Mouse (Mus musculus) urinary bladder, postnatal 36 days (tissue): ENCODE results near the gene Vps25.

ENCODE experiments used
- DNase-seq, 2 experiments: peaks; one replicate each; pipeline ENCODE4 v3.0.0; 2022; ENCODE audit warnings: low spot score in 2 of 2, mixed read lengths in 1 of 2

The Vps25 gene

GRCm38 (mm10) chr11:101275309-101275708, 21.8 kb downstream of the Vps25 start:
- no peak for DNase-seq

DNA sequence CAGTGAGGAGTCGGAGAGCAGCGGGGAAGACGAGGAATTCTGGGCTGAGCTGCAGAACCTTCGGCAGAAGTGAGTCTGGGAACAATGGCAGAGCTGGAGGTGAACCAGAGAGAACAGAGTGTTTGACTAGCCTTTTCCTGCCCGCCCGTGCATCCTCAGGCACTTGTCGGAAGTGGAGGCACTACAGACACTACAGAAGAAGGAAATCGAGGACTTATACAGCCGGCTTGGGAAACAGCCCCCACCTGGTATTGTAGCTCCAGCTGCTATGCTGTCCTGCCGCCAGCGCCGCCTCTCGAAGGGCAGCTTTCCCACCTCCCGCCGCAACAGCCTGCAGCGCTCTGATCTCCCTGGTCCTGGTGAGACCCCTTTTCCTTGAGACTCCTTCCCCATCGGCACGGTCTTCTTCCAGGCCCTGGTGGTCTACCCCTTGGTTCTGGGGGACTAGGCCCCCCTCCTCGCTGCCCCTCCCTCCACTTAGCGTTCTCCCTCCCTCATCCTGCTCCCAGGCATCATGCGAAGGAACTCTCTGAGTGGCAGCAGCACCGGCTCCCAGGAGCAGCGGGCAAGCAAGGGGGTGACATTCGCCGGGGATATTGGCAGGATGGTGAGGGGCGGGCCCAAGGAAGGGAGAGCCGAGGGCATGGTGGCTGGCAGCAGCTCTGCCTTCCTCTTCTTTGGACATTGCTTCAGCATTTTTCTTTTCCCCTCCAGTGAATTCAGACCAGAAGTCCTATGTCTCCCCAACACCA, 23.0 kb downstream of the Vps25 start:
- DNase-seq, result no peak

DNA sequence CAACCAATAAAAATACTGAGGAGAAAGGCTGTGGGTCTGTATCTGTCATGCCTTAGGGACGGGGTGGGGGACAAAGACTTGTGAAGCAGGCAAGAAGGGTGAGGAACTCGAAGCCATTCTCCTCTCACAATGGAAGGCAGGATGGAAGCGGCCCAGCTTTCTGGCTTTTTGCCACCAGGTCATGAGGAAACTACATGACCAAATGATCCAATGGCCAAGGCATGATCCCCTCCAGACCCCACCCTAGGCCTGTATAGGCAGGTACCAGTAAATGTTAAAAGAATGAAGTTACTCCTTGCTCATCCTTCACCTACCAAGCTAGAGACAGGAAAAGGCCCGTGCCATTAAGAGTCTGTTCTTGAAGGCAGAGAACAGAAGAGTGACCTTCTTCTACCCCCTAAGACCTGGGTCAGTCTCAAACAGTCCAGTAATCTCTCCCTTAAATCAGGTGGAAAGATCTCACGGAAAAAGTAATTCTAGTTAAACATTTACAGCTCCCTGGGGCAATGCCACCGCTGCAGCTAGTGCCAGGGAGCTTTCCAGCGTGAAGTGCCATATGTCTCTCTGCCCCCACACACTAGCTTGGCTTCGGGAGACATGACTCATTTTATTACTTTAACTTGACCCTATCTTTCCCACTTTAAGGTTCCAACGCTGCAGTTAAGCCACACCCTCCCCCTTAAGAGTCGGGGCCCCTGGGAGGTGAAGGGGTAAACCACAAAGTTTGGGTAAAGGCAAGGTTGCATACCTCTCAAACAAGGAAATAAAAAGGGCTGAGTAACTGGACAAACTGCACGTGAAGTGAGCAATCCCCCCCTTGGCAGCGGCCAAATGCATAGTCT, 24.1 kb downstream of the Vps25 start:
- peak; percentile 64 to 66 for DNase-seq

GRCm38 (mm10) chr11:101278223-101279192, 25.0 kb downstream of the Vps25 start, which contains the start of the genes Cntd1 and Coa3:
Gene Cntd1, plus strand, starts transcription at chr11:101279012.
Gene Coa3, minus strand, starts transcription at chr11:101279114.
- DNase-seq, result peak; percentile 77 to 85

DNA sequence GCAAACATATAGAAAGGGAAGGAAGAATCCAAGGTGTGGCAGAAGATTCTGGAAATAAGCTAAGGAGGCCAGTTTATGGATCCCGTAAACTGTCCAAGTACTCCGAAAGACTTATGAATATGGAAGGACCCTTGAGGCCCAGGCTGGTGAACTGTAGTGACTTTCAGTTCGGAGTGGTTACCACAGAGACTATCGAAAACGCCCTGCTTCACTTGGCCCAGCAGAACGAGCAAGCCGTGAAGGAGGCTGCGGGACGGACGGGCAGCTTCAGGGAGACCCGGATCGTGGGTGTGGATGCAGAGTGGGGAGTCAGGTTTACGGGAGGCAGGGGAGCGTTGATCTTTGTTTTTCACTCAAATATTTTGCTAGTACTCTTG, 25.7 kb downstream of the Vps25 start:
- no peak for DNase-seq

GRCm38 (mm10) chr11:101280837-101281236, 27.3 kb downstream of the Vps25 start:
- no peak for DNase-seq

GRCm38 (mm10) chr11:101282896-101283295, 29.4 kb downstream of the Vps25 start:
- DNase-seq, result no peak

GRCm38 (mm10) chr11:101283805-101284204, 30.3 kb downstream of the Vps25 start:
- no peak for DNase-seq

- peak; percentile 46 to 72 for DNase-seq
Measured at GRCm38 (mm10) chr11:101287306-101287705, 33.8 kb downstream of the Vps25 start.

GRCm38 (mm10) chr11:101291231-101291630, 37.7 kb downstream of the Vps25 start:
- no peak for DNase-seq

DNA sequence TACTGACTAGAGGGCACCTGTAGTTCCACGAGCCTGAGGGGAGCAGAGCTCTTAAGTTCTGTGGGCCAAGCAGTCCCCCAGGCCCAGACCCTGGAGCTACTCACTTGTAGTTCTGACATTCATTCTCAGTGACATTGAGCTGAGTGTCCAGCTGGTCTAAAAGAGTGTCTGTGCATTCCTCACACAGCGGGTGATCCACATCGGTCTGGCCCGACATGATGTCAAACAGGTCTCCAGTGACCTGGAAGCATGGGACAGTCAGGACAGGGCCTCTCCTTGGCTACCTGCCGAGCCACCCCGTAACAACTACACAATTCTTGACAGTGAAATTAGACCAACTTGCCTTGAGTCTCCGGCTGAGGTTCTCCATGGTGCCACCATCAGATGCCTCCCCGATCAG, 41.7 kb downstream of the Vps25 start:
- no peak for DNase-seq

DNA sequence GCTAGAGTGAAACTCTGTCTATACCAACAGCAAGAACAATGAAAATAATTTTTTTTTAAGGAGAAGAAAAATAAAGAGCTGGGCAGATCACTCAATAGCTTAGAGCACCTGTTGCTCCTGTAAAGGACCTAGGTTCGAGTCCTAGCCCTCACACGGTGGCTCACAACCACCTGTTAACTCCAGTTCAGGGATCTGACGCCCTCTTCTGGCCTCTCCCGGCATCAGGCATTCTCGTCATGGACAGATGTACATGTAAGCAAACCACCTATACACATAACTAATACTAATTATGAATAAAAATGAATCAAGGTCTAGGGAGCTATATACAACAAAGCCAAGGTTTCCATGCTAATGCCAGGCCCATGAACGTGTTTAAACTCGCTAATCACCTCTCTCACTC, 47.4 kb downstream of the Vps25 start:
- DNase-seq, result no peak

DNA sequence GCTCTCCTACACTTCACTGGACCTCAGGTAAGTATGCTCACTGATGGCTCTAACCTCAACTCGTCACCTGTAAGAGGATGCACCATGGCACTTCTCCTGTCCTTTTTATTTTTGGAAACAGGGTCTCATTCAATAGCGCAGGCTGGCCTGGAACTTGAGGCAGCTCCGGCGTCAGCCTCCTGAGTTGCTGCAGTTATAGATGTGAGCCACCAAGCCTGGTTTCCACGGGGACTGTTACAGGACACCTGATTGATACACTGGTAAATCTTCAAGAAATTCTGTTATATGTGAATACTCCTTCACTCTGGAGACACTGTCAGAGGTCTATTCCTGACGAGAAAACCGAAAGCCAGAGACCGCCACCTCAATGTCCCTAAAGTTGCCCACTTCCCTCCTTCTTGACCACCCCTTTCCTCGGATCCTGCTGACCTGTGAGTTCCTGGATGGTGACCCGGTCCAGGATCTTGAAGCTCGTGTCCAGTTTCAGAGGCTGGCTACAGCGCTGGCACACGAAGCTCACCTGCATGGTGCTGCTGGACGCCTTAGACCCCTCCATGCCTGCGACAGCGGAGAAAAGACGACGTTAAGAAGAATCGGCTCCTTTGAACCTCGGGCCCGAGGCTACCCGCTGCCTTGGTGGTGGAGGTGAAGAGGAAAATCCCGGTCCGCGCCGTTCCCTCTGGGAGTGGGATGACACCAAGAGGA, 47.9 kb downstream of the Vps25 start:
- DNase-seq, result no peak

DNA sequence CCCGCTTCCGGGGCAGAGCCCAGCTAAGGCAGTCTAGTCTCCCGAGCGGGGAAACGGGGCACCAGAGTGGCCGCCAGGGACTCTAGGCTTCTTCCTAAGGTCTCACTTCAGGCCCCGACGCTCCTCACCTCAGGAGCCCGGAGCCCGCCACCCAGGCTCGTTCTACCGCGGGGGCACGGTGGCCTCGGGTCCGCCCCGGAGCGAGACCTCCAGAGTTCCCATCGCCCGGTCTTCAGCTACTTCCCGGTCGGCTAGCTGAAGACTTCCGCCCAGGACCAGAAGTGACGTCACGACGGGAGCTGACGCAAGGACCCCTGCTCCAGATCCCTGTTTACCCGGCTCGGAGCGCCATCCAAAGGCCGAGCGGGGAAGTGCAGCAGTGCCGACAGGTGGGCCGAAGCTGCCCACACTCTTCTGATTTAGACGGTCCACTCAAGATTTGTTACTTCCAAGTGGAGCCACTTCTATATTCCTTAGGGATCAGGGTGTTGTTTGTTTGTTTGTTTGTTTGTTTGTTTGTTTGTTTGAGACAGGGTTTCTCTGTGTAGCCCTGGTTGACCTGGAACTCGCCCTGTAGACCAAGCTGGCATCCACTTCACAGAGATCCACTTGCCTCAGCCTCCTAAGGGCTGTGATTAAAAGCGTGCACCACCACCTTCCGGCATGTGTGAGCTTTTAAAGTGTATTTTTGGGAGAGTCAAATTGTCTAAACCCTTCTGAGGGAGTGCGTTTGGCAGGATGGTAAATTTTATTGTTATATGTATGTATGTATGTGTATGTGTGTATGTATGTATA, 48.7 kb downstream of the Vps25 start, which contains the start of gene Becn1:
Gene Becn1 (minus strand): TSS at position 283 of the 795 bp plus-strand sequence.
- DNase-seq, result peak; percentile 93 to 96

- no peak for DNase-seq
Measured at GRCm38 (mm10) chr11:101307744-101308143, 54.2 kb downstream of the Vps25 start.
